Comparison of ENCODE assay signal across 30 mouse cellular contexts in the genomic region with DNA sequence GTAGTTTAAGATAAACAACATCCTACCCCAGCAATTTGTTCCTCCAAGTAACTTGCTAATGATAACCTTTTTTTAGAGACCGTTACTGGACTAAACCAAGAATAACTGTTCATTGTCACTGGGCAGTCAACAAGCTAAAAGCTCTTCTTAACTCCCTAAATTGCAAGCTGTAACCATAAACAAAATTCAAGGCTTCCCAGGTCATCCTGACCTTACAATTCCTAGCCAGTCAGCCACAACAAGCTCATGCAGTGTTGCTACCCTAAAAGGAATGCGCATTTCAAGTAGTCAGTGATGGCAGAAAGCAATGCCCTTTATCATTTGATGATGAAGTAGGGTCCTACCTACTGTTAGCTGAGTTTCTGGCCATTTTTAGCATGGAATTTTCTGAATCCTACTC. TPM values are rescaled to one million over a fixed set of nuclear protein-coding genes. Genes with fewer than 3 reads are reported as not detected.
"Had no signal": no experiment of that assay in that cellular context is flagged by ENCODE, and none has a peak within 500 bp of the region (broad histone marks: within the 10 kb centered on the region; RNA-seq: fewer than 3 reads in every experiment).

No protein-coding gene starts in this region.

- H3K27ac ChIP-seq: gastrocnemius, adult 2 months; heart, adult 2 months; hindbrain, embryonic 12.5 days; hindbrain, embryonic 14.5 days; intestine, embryonic 15.5 days; layer of hippocampus, adult 2 months; limb, embryonic 13.5 days; limb, embryonic 15.5 days had no signal

- DNase-seq: gastrocnemius, adult 2 months; gastrocnemius, postnatal 10 days; gastrocnemius, postnatal 25 days; heart, adult 2 months; heart, postnatal 10 days; heart, postnatal 4 days; kidney, adult 18-20 months; kidney, adult 8-10 months; kidney, postnatal 10 days; kidney, postnatal 25 days; kidney, postnatal 4 days; layer of hippocampus, postnatal 36 days; left cerebral cortex, postnatal 4 days had no signal

- ATAC-seq: hindbrain, embryonic 16.5 days; inflammation-experienced regulatory T-cells, adult 6 months; intestine, embryonic 15.5 days; intestine, postnatal 0 days had no signal

- H3K4me1 ChIP-seq: heart, embryonic 12.5 days; hindbrain, embryonic 10.5 days; hindbrain, embryonic 12.5 days; intestine, embryonic 15.5 days; limb, embryonic 13.5 days; limb, embryonic 15.5 days had no signal

- H3K27me3 ChIP-seq: heart, embryonic 12.5 days; hindbrain, embryonic 12.5 days; intestine, embryonic 15.5 days; limb, embryonic 13.5 days; limb, embryonic 15.5 days had no signal

- H3K9ac ChIP-seq: heart, embryonic 12.5 days; hindbrain, embryonic 12.5 days; hindbrain, embryonic 14.5 days; intestine, embryonic 15.5 days; limb, embryonic 13.5 days; limb, embryonic 15.5 days had no signal

- H3K36me3 ChIP-seq: heart, embryonic 12.5 days; hindbrain, embryonic 10.5 days; hindbrain, embryonic 12.5 days; intestine, embryonic 15.5 days; limb, embryonic 13.5 days; limb, embryonic 15.5 days had no signal

- H3K9me3 ChIP-seq: heart, embryonic 12.5 days; hindbrain, embryonic 10.5 days; hindbrain, embryonic 12.5 days; intestine, embryonic 15.5 days; limb, embryonic 13.5 days; limb, embryonic 15.5 days had no signal

- H3K4me3 ChIP-seq: gastrocnemius, adult 2 months; heart, adult 2 months; heart, embryonic 12.5 days; hindbrain, embryonic 10.5 days; hindbrain, embryonic 12.5 days; intestine, embryonic 15.5 days; layer of hippocampus, adult 2 months; limb, embryonic 13.5 days; limb, embryonic 15.5 days had no signal

- H3K4me2 ChIP-seq: heart, embryonic 12.5 days; hindbrain, embryonic 12.5 days; hindbrain, embryonic 14.5 days; intestine, embryonic 15.5 days; limb, embryonic 13.5 days; limb, embryonic 15.5 days had no signal

RNA-seq across cellular contexts. Expression of a gene that starts 48.4 kb away (rescaled TPM):
- total RNA-seq: granulocyte monocyte progenitor cell, adult 5-6 weeks; layer of hippocampus, adult 2 months; left cerebral cortex, adult 18-20 months; left cerebral cortex, postnatal 10 days; left cerebral cortex, postnatal 25 days had no signal
- polyA plus RNA-seq: frontal cortex, adult 2 months; inflammation-experienced regulatory T-cells, adult 6 months; limb, embryonic 11.5 days had no signal
